Mouse (Mus musculus) olfactory bulb, adult 2 months (tissue): ENCODE measurements around the gene Ndufa10. TPM values are rescaled to one million over a fixed set of nuclear protein-coding genes. Genes with fewer than 3 reads are reported as not detected.

ENCODE experiments used
- H3K27ac ChIP-seq: fragments of 200-500 bp; 2 replicates; pipeline ENCODE4 v1.5.1; 2012; ENCODE audit warnings: low read depth, low read length; ENCODE audit not compliant: insufficient read depth
- H3K4me1 ChIP-seq: fragments of 200-500 bp; 2 replicates; pipeline ENCODE4 v1.6.1; 2012; ENCODE audit warnings: low read length; ENCODE audit not compliant: control insufficient read depth, insufficient read depth
- H3K4me3 ChIP-seq: fragments of 200-500 bp; 2 replicates; pipeline ENCODE4 v1.5.1; 2012; ENCODE audit warnings: mild to moderate bottlenecking, low read depth, low read length, moderate library complexity; ENCODE audit not compliant: insufficient read depth
- CTCF ChIP-seq: fragments of 200-500 bp; IDR thresholded peaks from 2 replicates; pipeline ENCODE4 v1.5.1; 2012; ENCODE audit warnings: low read depth, mild to moderate bottlenecking, low read length, moderate library complexity; ENCODE audit not compliant: insufficient read depth
- POLR2A ChIP-seq: fragments of 200-500 bp; IDR thresholded peaks from 2 replicates; pipeline ENCODE4 v1.6.1; 2012; ENCODE audit warnings: mild to moderate bottlenecking, low read depth, low read length, moderate library complexity; ENCODE audit not compliant: insufficient read depth
- WGBS: fragments of 180-500 bp; shearing (Covaris S2); methylation state at CpG from one replicate; pipeline ENCODE4 v1.1.7; 2018; 5-methylcytosine and 5-hydroxymethylcytosine counted together
- polyA plus RNA-seq: library from polyadenylated mRNA; stranded (reverse); fragments of >200 nt; gene quantifications from 2 replicates; pipeline ENCODE4 v1.2.4, GENCODE M21; 2012; ENCODE audit warnings: low replicate concordance; ENCODE audit not compliant: missing spikeins, insufficient read depth, insufficient read length

Ndufa10 gene
- polyA plus RNA-seq, 1 experiment: 207 TPM

- Histone ChIP-seq H3K4me1 (peaks cover 38% of the 10 kb centered on the region), H3K4me3 (no peak overlapping the region), H3K27ac (no peak overlapping the region)
- 50% methylated on average over 4 of the region's 4 CpGs for WGBS
- TF ChIP-seq POLR2A (no peak), CTCF (no peak)
Observed at GRCm38 (mm10) chr1:92436831-92437321, 36.8 kb downstream of the Ndufa10 start.

- 78% methylated on average over 1 of the region's 1 CpGs for WGBS
Observed at GRCm38 (mm10) chr1:92434986-92435385, 38.7 kb downstream of the Ndufa10 start.

GRCm38 (mm10) chr1:92432791-92433190 lies 40.9 kb downstream of the Ndufa10 start:
- 46% methylated on average over 9 of the region's 9 CpGs for WGBS

More at GRCm38 (mm10) chr1:92434986-92435385, 38.7 kb downstream of the Ndufa10 start:
- no peak for TF ChIP-seq CTCF
- no peak for TF ChIP-seq POLR2A
- Histone ChIP-seq H3K4me1 (peaks cover 29% of the 10 kb centered on the region), H3K27ac (no peak overlapping the region), H3K4me3 (no peak overlapping the region)

GRCm38 (mm10) chr1:92432098-92432497 lies 41.6 kb downstream of the Ndufa10 start:
- no peak for TF ChIP-seq CTCF
- no peak for TF ChIP-seq POLR2A
- H3K4me3 ChIP-seq: no peak overlapping the region
- 62% methylated on average over 4 of the region's 4 CpGs for WGBS
- peaks cover 15% of the 10 kb centered on the region for H3K4me1 ChIP-seq
- H3K27ac ChIP-seq: no peak overlapping the region

More at GRCm38 (mm10) chr1:92432791-92433190, 40.9 kb downstream of the Ndufa10 start:
- Histone ChIP-seq H3K4me3 (no peak overlapping the region), H3K4me1 (peaks cover 20% of the 10 kb centered on the region), H3K27ac (no peak overlapping the region)
- no peak for TF ChIP-seq POLR2A
- TF ChIP-seq CTCF: no peak

- Histone ChIP-seq H3K27ac (no peak overlapping the region), H3K4me3 (no peak overlapping the region), H3K4me1 (peaks cover 9% of the 10 kb centered on the region)
- 85% methylated on average over 3 of the region's 3 CpGs for WGBS
- TF ChIP-seq CTCF: no peak
- no peak for TF ChIP-seq POLR2A
Observed at GRCm38 (mm10) chr1:92431420-92431819, 42.2 kb downstream of the Ndufa10 start.

GRCm38 (mm10) chr1:92430991-92431390 lies 42.7 kb downstream of the Ndufa10 start:
- WGBS: 91% methylated on average over 1 of the region's 1 CpGs
- H3K4me1 ChIP-seq: peaks cover 9% of the 10 kb centered on the region
- no peak overlapping the region for H3K27ac ChIP-seq
- H3K4me3 ChIP-seq: no peak overlapping the region
- TF ChIP-seq CTCF: no peak
- no peak for TF ChIP-seq POLR2A

- WGBS: 18% methylated on average over 7 of the region's 7 CpGs
- H3K4me1 ChIP-seq: peaks cover 15% of the 10 kb centered on the region
- no peak overlapping the region for H3K4me3 ChIP-seq
- TF ChIP-seq CTCF: no peak
- TF ChIP-seq POLR2A: no peak
- no peak overlapping the region for H3K27ac ChIP-seq
Observed at GRCm38 (mm10) chr1:92424714-92425113, 48.9 kb downstream of the Ndufa10 start.

GRCm38 (mm10) chr1:92405131-92405530 lies 68.5 kb downstream of the Ndufa10 start:
- 56% methylated on average over 5 of the region's 5 CpGs for WGBS

GRCm38 (mm10) chr1:92400556-92400955 lies 73.1 kb downstream of the Ndufa10 start:
- TF ChIP-seq CTCF (no peak), POLR2A (no peak)
- Histone ChIP-seq H3K27ac (no peak overlapping the region), H3K4me3 (no peak overlapping the region), H3K4me1 (peaks cover 25% of the 10 kb centered on the region)
- 92% methylated on average over 2 of the region's 2 CpGs for WGBS

More at GRCm38 (mm10) chr1:92405131-92405530, 68.5 kb downstream of the Ndufa10 start:
- TF ChIP-seq POLR2A (no peak), CTCF (0 out of 2 replicates have a peak, but pooled peaks have one; percentile 12)
- Histone ChIP-seq H3K4me3 (no peak overlapping the region), H3K27ac (no peak overlapping the region), H3K4me1 (peaks cover 14% of the 10 kb centered on the region)

- TF ChIP-seq CTCF (no peak), POLR2A (no peak)
- 77% methylated on average over 7 of the region's 7 CpGs for WGBS
- H3K27ac ChIP-seq: no peak overlapping the region
- H3K4me1 ChIP-seq: peaks cover 30% of the 10 kb centered on the region
- H3K4me3 ChIP-seq: no peak overlapping the region
Observed at GRCm38 (mm10) chr1:92398601-92399000, 75.1 kb downstream of the Ndufa10 start.
